Mouse (Mus musculus) midbrain, embryonic 11.5 days (tissue): ENCODE measurements around the gene Syne1. TPM values are rescaled to one million over a fixed set of nuclear protein-coding genes. Genes with fewer than 3 reads are reported as not detected.
A peak's percentile ranks its signal among the peaks of the same experiment; 100 is the strongest.
"Not testable (repeated sequence)": the region's sequence is repeated elsewhere in the genome, so short reads cannot be mapped to it uniquely, and the experiment has no call there.

Experiments used
- ATAC-seq: fragments of 200-750 bp; cut with Nextera tagmentation; 2 replicates; pipeline ENCODE4 v1.8.0; 2017; ENCODE audit warnings: moderate TSS enrichment, moderate library complexity; ENCODE audit not compliant: low FRiP score
- DNase-seq: peaks from one replicate; pipeline ENCODE4 v3.0.0; 2015; ENCODE audit warnings: low spot score; ENCODE audit errors: missing footprints
- H3K27ac ChIP-seq: fragments of 300-500 bp; sonication (generic); 2 replicates; pipeline ENCODE4 v1.5.1; 2014; ENCODE audit warnings: low read depth, low read length
- H3K27me3 ChIP-seq: fragments of 300-500 bp; sonication (generic); 2 replicates; pipeline ENCODE4 v1.6.1; 2014; ENCODE audit warnings: mild to moderate bottlenecking, low read length, moderate library complexity, mixed read lengths; ENCODE audit not compliant: control insufficient read depth, insufficient read depth
- H3K36me3 ChIP-seq: fragments of 300-500 bp; sonication (generic); 2 replicates; pipeline ENCODE4 v1.6.1; 2014; ENCODE audit warnings: mild to moderate bottlenecking, low read length, moderate library complexity, mixed read lengths; ENCODE audit not compliant: control insufficient read depth, insufficient read depth
- H3K4me1 ChIP-seq: fragments of 300-500 bp; sonication (generic); 2 replicates; pipeline ENCODE4 v1.6.1; 2014; ENCODE audit warnings: low read length; ENCODE audit not compliant: control insufficient read depth, insufficient read depth
- H3K4me2 ChIP-seq: fragments of 300-500 bp; sonication (generic); 2 replicates; pipeline ENCODE4 v1.6.1; 2014; ENCODE audit warnings: mild to moderate bottlenecking, moderate library complexity
- H3K4me3 ChIP-seq: fragments of 300-500 bp; sonication (generic); 2 replicates; pipeline ENCODE4 v1.5.1; 2014; ENCODE audit warnings: low read depth, low read length
- H3K9ac ChIP-seq: fragments of 300-500 bp; sonication (generic); 2 replicates; pipeline ENCODE4 v1.6.1; 2014; ENCODE audit warnings: low read length
- H3K9me3 ChIP-seq: fragments of 300-500 bp; sonication (generic); 2 replicates; pipeline ENCODE4 v1.6.1; 2016; ENCODE audit warnings: low read length; ENCODE audit not compliant: control insufficient read depth
- WGBS: fragments of 180-500 bp; shearing (Covaris S2); extraction: QIAGEN DNeasy Blood & Tissue Kit; methylation state at CpG from one replicate; pipeline ENCODE4 v1.1.7; 2014; 5-methylcytosine and 5-hydroxymethylcytosine counted together
- polyA plus RNA-seq: library from polyadenylated mRNA; unstranded; fragments of >200 nt; fragmentation: Nextera tagmentation; extraction: Ambion mirVana; gene quantifications from 2 replicates; pipeline ENCODE4 v1.2.1, GENCODE M21; 2014

The Syne1 gene
- polyA plus RNA-seq, 1 experiment from 2014 or later = 2.9 TPM

DNA sequence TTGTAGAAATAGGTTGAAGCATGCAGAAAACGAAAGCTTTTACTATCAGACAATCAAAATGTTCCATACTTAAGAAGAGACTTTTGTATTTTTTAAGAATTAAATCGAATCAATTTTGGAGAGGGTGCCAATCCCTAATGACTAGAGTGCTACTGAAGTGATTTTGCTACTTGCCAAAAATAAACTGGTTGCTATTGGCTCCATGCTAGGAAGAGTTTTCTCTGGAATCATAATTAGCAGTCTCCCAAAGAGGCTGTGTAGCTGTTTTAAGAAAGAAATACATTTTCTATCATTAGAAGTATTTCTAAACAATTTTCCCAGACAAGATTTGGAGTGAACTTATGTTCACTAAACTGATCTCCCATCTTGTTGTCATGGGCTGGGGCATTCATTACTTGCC is 43.8 kb downstream of the Syne1 start:
- H3K9me3 ChIP-seq = no peaks in the 10 kb centered on the region
- WGBS = 72% methylated on average over 2 of the region's 2 CpGs
- no peak for ATAC-seq

DNA sequence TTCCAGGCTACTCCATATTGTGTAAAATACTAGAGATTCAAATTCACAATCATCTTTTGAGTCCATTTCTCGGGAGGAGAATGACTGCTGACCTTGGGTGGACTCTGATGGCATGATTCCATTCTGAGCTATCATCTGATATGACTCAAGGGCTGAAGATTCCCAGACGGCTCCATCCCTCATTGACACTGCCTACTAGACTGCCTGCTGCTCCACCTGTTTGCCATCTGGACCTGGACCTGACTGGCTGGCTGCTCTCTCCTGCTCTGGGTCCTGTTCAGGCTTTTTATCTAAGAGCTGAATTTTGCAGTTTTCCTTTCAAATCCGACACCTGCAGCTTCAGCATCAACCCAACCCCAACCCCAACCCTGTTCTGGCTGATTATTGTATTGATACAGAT is 46.5 kb downstream of the Syne1 start:
- Histone ChIP-seq H3K4me1 (no peaks in the 10 kb centered on the region), H3K4me2 (no peak overlapping the region), H3K9ac (no peak overlapping the region), H3K27ac (no peak overlapping the region), H3K4me3 (no peak overlapping the region), H3K27me3 (no peaks in the 10 kb centered on the region), H3K36me3 (no peaks in the 10 kb centered on the region), H3K9me3 (no peaks in the 10 kb centered on the region)
- WGBS = 78% methylated on average over 3 of the region's 3 CpGs
- DNase-seq (no peak), ATAC-seq (no peak)

More for the DNA sequence above, 43.8 kb downstream of the Syne1 start:
- no peaks in the 10 kb centered on the region for H3K36me3 ChIP-seq
- no peak overlapping the region for H3K4me3 ChIP-seq
- no peak for DNase-seq
- H3K27ac ChIP-seq = no peak overlapping the region
- no peak overlapping the region for H3K9ac ChIP-seq
- H3K27me3 ChIP-seq = no peaks in the 10 kb centered on the region
- no peak overlapping the region for H3K4me2 ChIP-seq
- H3K4me1 ChIP-seq = no peaks in the 10 kb centered on the region

- no peak overlapping the region for H3K4me3 ChIP-seq
- ATAC-seq (no peak), DNase-seq (no peak)
- no peaks in the 10 kb centered on the region for H3K4me1 ChIP-seq
- no peaks in the 10 kb centered on the region for H3K9me3 ChIP-seq
- no peaks in the 10 kb centered on the region for H3K36me3 ChIP-seq
- H3K27ac ChIP-seq = no peak overlapping the region
- no peak overlapping the region for H3K9ac ChIP-seq
- 77% methylated on average over 3 of the region's 3 CpGs for WGBS
- H3K27me3 ChIP-seq = no peaks in the 10 kb centered on the region
- H3K4me2 ChIP-seq = no peak overlapping the region
These were observed 47.4 kb downstream of the Syne1 start for GRCm38 (mm10) chr10:5503909-5504308.

DNA sequence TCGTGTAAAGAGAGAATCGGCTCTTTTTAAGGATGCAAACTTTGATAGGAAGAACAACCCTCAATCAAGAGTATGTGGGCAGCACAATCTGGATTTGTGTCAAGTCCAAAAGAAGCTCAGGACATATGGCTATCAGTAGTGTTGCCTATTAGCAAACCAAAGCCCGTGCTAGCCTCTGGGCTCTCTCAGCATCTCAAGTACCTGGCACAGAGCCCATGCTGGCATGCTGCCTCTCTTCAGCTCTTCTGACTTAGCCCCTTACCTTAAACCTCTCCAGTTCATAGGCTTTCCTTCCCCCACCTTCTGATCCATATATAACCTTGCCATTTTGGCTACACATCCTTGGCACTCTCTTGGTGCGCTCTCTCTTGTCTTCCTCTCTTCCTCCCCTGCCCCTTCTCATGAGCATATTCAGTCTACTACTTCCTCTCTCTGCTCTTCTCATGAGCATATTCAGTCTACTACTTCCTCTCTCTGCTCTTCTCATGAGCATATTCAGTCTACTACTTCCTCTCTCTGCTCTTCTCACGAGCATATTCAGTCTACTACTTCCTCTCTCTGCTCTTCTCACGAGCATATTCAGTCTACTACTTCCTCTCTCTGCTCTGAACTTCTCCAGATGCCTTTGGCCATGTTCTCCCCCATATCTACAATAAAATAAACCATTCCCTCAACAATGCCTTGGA is 51.5 kb downstream of the Syne1 start:
- H3K27ac ChIP-seq, DNase-seq, H3K27me3 ChIP-seq, H3K4me1 ChIP-seq, H3K36me3 ChIP-seq, H3K9ac ChIP-seq, H3K4me2 ChIP-seq, H3K4me3 ChIP-seq, H3K9me3 ChIP-seq, ATAC-seq: not testable (repeated sequence)
- 84% methylated on average over 6 of the region's 6 CpGs for WGBS

DNA sequence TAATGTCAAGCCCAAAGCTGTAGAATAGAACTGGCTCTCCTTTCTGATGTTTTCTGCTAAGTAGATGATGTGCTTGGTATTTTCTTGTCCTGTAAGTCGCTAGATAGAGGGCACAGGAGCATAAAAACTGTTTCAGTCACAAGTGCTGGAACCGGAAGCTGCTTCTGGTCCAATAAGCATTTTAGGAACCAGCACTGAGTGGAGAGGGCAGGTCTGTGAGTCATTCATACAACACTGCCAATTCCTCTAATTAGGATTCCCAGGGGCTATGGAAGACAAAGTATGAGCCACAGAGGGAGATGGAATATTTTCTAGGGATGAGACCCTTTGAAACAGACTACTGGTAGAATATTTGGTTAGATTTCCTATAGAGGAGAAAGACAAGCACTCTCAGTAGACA is 53.4 kb downstream of the Syne1 start:
- no peak overlapping the region for H3K4me3 ChIP-seq
- no peaks in the 10 kb centered on the region for H3K36me3 ChIP-seq
- DNase-seq (no peak), ATAC-seq (no peak)
- no peaks in the 10 kb centered on the region for H3K9me3 ChIP-seq
- H3K4me2 ChIP-seq = no peak overlapping the region
- WGBS = 75% methylated on average over 2 of the region's 2 CpGs
- no peak overlapping the region for H3K9ac ChIP-seq
- no peak overlapping the region for H3K27ac ChIP-seq
- no peaks in the 10 kb centered on the region for H3K4me1 ChIP-seq
- H3K27me3 ChIP-seq = no peaks in the 10 kb centered on the region

DNA sequence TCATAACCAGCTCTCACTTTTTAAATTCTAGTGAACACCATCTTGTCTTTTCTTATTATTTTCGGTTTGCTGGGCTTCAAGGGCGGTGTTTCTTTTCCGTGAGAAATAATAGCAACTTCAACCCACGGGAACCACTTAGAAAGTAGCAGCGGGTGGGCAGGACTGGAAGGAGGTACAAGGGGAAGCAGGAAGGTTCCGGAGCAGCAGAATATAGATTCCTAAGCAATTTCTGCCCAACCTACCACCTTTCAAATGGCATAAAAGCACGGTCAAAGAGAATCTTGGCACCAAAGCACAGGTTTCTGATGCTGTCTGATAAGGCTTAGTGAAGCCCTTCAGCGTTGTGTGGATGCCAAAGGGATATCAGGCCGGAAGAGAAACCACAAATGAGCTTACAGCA is 60.2 kb downstream of the Syne1 start:
- no peak overlapping the region for H3K4me2 ChIP-seq
- WGBS = 88% methylated on average over 9 of the region's 9 CpGs
- no peaks in the 10 kb centered on the region for H3K27me3 ChIP-seq
- DNase-seq (no peak), ATAC-seq (no peak)
- H3K27ac ChIP-seq = no peak overlapping the region
- no peaks in the 10 kb centered on the region for H3K9me3 ChIP-seq
- H3K4me1 ChIP-seq = no peaks in the 10 kb centered on the region
- no peak overlapping the region for H3K9ac ChIP-seq
- no peak overlapping the region for H3K4me3 ChIP-seq
- H3K36me3 ChIP-seq = no peaks in the 10 kb centered on the region

DNA sequence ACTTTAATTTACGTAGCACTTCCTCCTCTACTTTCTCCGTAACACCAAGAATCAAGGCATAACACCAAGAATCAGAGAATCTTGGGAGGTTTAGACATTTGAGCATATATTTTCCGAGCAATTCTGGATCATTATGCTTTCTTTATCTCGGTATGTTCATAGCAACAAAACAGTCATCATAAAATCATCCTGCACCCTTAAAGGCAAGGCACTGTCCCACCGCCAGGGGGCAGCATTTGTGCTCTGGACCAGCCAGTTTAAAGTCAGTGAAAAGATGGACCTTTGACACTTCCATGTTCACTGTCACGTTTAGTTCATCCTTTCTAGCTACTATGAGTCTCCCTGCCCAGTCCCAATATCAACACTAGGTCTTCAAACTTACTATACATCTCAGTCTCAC is 61.3 kb downstream of the Syne1 start:
- ATAC-seq (no peak), DNase-seq (peak; percentile 85)
- no peaks in the 10 kb centered on the region for H3K4me1 ChIP-seq

DNA sequence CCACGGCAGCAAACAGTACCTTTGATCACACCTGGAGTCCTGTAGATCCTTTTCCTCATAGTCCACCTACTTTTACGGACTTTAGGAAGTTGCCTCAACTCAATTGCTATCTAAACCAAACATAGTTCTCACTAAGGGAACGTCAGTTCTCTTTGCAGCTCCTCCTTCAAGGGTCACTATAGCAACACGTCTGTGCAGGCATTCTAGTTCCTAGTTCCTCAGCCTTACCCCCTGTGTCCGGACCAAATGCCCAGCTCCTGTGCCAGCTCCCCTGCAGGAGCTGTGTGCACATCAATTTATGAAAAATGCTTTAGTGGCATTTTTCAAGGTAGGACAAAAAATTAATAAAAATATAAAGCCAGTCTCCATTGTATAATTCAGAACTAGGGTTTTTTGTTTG is 63.2 kb downstream of the Syne1 start:
- H3K36me3 ChIP-seq = no peaks in the 10 kb centered on the region
- no peaks in the 10 kb centered on the region for H3K27me3 ChIP-seq
- no peaks in the 10 kb centered on the region for H3K4me1 ChIP-seq
- no peak overlapping the region for H3K4me2 ChIP-seq
- no peak overlapping the region for H3K9ac ChIP-seq
- no peak for ATAC-seq
- 51% methylated on average over 5 of the region's 5 CpGs for WGBS
- DNase-seq = no peak
- H3K9me3 ChIP-seq = no peaks in the 10 kb centered on the region
- H3K4me3 ChIP-seq = no peak overlapping the region
- H3K27ac ChIP-seq = no peak overlapping the region

More for the DNA sequence above, 61.3 kb downstream of the Syne1 start:
- WGBS = 66% methylated on average over 6 of the region's 6 CpGs
- no peak overlapping the region for H3K9ac ChIP-seq
- no peak overlapping the region for H3K27ac ChIP-seq
- no peak overlapping the region for H3K4me3 ChIP-seq
- no peaks in the 10 kb centered on the region for H3K36me3 ChIP-seq
- H3K27me3 ChIP-seq = no peaks in the 10 kb centered on the region
- H3K4me2 ChIP-seq = no peak overlapping the region
- H3K9me3 ChIP-seq = no peaks in the 10 kb centered on the region

DNA sequence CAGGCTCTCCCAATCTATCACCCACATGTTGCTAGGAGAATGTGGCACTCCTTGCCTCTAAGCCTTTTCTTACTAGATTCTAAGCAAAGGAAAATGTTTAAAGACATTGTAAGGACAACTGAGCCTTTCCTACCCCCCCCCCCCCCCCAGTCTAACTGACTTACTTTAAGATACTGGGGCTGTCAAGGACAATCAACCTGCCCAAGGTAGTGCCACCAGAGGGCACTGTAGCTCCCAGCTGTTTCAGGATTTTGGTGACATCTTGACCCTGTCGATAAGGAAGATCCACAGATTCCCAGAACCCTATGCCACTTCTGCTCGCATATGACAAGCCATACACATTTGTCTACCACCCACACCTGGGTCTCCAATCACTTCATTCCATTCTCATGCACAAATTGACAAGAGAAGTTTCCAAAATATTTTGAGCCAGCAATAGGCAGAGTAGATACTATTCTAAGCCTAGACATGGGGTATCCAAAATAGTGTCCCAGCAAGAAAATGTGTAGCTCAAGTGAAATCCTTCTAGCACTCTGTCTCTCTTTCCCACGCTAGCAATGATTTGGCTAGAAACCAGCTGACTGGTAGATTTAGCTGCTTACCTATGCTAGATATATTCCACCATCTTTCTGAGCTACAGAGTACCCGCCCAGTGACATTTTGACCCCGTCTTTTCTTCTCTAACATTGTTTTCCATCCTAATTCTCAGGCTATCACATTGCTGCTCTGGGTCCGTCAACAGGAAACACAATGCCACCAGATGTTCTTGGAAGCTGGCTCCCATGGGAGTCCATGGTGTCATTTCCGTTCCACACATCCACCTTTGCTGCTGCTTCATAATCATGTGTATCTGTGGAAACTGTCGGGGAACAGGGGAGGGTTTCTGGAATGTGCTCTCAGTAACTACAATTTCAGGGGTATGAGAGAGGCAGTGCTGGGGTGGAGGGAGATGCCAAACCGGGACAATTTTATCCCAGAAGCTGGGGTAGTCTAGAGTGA is 70.4 kb downstream of the Syne1 start:
- no peak overlapping the region for H3K9ac ChIP-seq
- ATAC-seq (no peak), DNase-seq (no peak)
- H3K4me3 ChIP-seq = no peak overlapping the region
- no peak overlapping the region for H3K4me2 ChIP-seq
- no peaks in the 10 kb centered on the region for H3K27me3 ChIP-seq
- no peak overlapping the region for H3K27ac ChIP-seq
- WGBS = 80% methylated on average over 9 of the region's 9 CpGs
- H3K9me3 ChIP-seq = no peaks in the 10 kb centered on the region
- H3K36me3 ChIP-seq = no peaks in the 10 kb centered on the region
- H3K4me1 ChIP-seq = no peaks in the 10 kb centered on the region
